Mouse (Mus musculus): ENCODE results near the gene Noct.
"Not testable (repeated sequence)": the region's sequence is repeated elsewhere in the genome, so short reads cannot be mapped to it uniquely, and the experiment has no call there.

Noct gene

DNA sequence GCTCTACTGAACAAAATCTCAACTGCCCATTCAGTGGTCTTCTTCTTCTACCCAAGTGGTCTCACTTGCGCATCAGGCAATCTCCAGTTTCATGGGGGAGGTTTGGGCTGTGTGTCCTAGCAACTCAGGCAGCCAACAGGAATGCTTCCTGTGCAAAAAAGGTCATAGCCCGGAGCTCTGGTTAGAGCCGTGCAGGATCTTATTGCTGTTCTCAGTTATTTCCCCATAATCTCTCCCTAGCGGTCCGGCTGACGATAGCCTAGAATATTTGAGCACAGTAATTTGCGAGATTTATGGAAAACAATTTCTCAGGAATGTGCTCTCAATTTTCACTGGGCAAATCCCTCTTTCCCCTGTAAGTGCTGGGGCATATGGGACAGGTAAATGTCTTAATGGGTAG, 17.7 kb upstream of the Noct start:
- DNase-seq: no peak

DNA sequence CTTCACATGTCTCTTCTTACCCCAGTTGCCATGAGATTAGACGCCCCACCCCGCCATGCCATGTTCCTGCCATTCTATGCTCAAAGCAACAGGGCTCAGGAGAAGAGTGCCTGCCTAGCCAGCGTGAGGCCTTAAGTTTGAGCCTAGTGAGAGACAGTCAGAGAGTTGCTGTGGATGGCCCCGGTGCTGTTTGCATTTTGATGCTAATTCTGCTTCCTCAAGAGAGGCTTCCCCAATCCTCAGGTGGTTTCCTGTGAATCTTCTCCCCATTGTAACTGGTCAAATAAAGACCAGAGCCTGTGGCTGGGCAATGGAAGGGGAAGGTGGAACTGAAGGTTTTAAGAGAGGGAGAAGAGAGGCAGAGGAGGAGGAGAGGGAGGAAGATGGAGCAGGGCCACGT, 15.6 kb upstream of the Noct start:
- no peak for DNase-seq

DNA sequence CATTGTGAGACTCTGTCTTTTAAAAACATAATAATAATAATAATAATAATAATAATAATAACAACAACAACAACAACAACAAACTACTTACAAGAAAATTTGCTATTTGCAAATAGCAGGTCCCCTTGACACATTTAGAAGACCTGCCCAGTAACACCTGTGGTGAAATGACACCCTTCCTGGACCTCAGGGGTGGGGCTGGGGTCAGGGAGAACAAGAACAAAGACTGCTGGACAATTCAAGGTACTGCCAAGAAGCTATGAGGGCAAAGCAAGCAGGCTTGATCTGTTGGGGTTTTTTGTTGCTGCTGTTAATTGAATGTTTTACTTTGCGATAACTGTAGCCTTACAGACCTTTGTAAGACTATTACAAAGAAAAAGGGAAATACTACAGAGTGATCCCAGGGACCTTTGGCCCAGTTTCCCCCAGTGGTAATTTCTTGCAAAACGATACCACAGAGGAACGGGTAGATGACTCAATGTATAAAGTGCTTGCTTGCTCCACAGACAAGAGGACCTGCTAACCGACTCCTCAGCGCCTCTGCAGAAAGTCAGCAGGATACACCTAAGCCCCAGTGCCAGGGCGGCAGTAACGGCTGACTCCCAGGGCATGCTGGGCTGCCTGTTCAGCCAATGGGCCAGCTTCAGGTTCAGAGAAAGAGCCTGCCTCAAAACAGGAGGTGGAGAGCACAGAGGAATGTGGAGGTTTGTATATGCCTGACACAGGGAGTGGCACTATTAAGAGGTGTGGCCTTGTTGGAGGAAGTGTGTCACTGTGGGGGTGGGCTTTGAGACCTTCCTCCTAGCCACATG, 14.5 kb upstream of the Noct start:
- DNase-seq: no peak

- no peak for DNase-seq
Measured at GRCm38 (mm10) chr3:51210485-51210884, 13.8 kb upstream of the Noct start.

- no peak for DNase-seq
Measured at GRCm38 (mm10) chr3:51213111-51213510, 11.1 kb upstream of the Noct start.

DNA sequence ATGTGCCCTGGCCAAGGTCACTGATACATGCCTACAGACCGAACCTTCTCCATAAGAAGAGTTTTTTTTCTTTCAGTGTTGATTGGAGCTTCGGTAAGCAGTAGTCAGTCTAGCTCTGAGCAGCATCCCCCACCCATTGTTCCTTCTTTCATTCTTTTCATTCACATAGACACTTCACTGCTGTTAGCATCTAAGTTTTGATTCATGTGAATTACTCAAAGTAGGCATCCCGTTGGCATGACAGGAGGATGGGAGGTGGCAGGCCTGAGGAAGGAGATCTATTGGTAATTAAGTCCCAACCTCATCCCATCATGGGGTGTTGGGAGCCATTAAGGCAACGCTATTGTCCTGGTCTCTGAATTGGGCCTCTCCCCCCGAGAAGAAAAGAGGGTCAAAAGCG, 8.6 kb upstream of the Noct start:
- DNase-seq: no peak

GRCm38 (mm10) chr3:51216351-51216750, 7.9 kb upstream of the Noct start:
- DNase-seq: not testable (repeated sequence)

DNA sequence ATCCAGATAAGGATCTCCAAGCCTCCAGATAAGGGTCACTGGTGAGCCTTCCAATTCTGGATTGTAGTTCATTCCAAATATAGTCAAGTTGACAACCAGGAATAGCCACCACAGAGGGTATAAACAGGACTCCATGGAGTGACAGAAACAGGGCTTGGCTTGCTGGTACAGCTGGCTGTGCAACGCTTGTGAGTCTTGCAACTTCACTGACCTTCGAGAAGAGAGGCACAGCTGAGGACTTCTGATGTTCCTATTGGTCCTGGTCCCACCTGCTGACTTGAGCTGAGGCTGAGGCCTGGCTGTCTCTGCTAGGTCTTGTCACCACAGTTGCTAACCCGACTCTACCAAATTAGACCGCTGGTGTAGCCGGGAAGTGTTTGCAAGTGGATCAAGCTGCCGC, 5.9 kb upstream of the Noct start:
- DNase-seq: not testable (repeated sequence)

DNA sequence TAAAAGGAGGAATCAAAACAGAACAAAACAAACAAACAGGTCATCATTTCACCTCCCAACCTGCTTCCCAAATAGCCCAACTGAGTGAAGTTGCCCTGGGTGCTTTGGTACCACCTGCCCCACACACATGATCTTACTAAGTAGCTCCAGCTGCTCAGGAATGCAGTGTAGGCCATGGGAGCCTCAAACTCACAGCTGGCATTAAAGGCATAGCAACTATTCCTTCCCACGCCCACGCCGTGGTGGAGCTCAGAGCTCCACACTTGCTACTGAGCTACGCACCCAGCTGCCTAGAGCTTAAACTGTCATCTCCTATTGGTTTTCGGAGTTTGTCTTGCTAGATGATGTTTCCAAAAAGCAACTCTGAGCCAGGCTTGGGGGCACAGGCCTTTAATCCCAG, 5.0 kb upstream of the Noct start:
- DNase-seq: no peak

DNA sequence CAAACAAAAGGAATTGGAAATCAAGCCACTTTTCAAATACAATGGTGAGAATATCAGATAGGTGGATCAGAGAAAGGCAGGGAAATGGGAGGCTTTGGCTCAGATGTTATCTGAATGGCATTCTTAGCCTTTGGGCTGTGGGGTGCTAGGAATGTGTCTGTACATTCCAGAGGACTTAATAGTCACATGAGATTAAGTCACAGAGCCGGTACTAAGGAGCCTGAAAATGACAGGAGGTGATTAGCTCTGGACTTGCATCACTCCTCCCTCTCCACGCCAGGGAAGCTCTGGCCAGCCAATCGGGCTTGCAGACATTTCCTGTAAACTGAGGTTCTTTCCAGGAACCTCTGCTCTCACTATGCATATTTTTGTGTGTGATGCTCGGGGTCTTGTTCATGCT, 3.4 kb upstream of the Noct start:
- no peak for DNase-seq

GRCm38 (mm10) chr3:51221847-51222246, 2.4 kb upstream of the Noct start:
- no peak for DNase-seq

DNA sequence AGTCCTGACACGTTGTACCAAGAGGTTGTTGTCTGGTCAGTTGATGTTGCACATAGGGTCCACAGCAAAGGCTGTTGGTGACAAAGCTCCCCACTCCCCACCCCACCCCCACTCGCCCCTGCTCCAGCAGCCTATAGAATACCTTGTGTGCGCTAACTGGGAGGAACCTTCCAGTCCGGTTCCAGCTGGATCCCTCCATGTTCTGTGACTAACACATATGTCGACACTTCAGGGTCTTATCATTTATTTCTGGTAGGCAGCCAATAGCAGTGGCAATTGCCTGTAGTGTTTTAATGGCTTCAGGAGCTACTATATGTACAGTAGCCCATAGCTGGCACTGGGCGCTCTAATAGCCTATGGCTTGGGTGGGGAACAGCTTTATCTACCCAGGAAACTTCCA, 1.9 kb upstream of the Noct start:
- DNase-seq: no peak

GRCm38 (mm10) chr3:51222834-51223460, 1.3 kb upstream of the Noct start:
- no peak for DNase-seq

DNA sequence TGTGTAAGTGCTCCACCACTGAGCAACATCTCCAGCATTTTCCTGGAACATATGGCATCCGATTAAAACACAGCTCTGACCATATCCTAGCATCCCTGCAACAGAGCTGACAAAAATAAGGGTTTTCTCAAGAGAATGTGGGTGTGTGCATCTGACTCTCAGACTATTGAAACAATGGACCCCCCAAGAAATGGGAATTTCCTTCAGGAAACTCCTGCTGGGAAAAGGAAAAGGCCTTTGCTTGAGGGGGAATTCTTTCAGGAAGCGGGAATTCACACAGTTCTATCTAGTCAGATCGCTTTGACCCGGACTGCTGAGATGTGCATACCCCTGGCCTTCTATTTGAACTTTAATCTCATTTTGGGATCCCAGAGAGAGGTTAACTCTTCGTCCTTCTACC, 691 bp upstream of the Noct start:
- DNase-seq: no peak

- DNase-seq: no peak
Measured at GRCm38 (mm10) chr3:51225226-51225750, 1.0 kb downstream of the Noct start.

DNA sequence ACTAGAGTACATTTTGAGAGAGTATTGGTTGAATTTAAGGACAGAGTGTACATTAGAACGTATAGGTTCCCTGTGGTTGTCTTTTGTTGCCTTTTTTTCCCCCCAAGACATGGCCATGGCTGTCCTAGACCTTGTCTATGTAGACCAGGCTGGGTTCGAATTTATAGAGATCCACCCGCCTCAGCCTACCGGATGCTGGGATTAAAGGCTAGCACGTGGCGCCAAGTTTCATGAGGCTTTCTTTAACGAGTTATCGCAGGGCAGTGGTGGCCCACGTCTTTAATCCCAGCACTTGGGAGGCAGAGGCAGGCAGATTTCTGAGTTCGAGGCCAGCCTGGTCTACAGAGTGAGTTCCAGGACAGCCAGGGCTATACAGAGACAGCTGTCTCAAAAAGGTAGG, 1.7 kb downstream of the Noct start:
- no peak for DNase-seq

GRCm38 (mm10) chr3:51226601-51227000, 2.4 kb downstream of the Noct start:
- DNase-seq: no peak

GRCm38 (mm10) chr3:51228038-51228820, 4.0 kb downstream of the Noct start:
- peak; percentile 48 for DNase-seq

DNA sequence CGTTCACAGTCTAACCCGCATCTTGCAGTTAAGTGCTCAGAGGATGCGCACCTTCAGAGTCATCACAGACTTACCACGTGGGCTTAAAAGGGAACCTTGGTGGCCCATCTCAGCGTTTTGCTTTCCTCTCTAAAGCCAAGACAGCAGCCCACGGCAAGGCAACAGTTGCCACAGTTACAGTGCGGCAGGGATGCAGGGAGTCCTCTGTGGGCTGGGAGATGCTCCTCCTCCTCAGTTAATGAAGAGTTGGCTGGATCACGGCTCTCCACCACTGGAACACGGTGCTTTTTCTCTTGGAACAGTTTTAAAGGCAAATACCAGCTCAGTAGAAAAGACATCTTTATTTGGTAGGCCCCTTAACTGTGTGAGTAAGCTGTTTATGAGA, 4.6 kb downstream of the Noct start:
- DNase-seq: no peak

GRCm38 (mm10) chr3:51229226-51229625, 5.0 kb downstream of the Noct start:
- no peak for DNase-seq

DNA sequence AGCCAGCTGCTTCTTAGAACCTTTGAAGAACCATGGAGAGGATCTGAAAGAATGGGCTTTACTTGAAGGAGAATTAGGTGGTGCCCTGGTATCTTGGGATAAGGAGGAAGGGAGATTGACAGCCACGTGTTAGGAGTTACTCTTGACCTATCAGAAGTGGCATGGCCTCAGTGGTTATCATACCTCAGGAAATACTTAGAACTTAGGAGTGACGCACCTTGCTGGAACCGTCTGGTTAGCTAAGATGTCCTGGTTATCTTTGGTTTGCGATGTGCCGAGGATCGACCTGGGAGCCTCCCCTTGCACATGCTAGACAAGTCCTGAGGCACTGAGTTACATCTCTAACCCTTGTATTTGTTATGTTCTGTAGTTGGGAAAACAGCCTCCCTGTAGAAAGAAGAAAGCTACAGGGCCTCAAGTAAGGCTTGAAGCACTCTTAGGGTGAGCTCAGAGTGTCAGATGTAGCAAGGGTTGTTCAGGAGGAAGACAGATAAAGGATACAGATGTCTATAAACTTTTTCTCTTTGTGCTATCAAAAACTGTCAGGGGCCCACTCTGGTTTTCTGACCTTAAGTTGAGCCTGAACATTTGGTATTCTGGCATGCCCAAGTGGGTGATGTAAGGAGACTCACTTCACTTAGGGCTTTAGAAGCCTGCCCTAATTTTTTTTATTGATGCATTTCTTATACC, 6.0 kb downstream of the Noct start:
- DNase-seq: no peak

- no peak for DNase-seq
Measured at GRCm38 (mm10) chr3:51230886-51231285, 6.6 kb downstream of the Noct start.

GRCm38 (mm10) chr3:51231499-51231898, 7.3 kb downstream of the Noct start:
- no peak for DNase-seq

All from kidney, postnatal 14 days (tissue).